Mouse (Mus musculus) hindbrain, embryonic 13.5 days (tissue): ENCODE data around the gene Aspdh. TPM values are rescaled to one million over a fixed set of nuclear protein-coding genes. Genes with fewer than 3 reads are reported as not detected.

Source experiments
- ATAC-seq: fragments of 200-750 bp; cut with Nextera tagmentation; 2 replicates; pipeline ENCODE4 v1.8.0; 2017; ENCODE audit warnings: moderate TSS enrichment; ENCODE audit not compliant: low FRiP score
- H3K27ac ChIP-seq: fragments of 300-500 bp; sonication (generic); 2 replicates; pipeline ENCODE4 v1.5.1; 2015; ENCODE audit warnings: inconsistent platforms, mild to moderate bottlenecking, moderate library complexity
- H3K27me3 ChIP-seq: fragments of 300-500 bp; sonication (generic); 2 replicates; pipeline ENCODE4 v1.6.1; 2015; ENCODE audit warnings: mild to moderate bottlenecking, inconsistent platforms
- H3K36me3 ChIP-seq: fragments of 300-500 bp; sonication (generic); 2 replicates; pipeline ENCODE4 v1.6.1; 2015; ENCODE audit warnings: mild to moderate bottlenecking, inconsistent platforms
- H3K4me1 ChIP-seq: fragments of 300-500 bp; sonication (generic); replicated peaks from 2 replicates; pipeline ENCODE4 v1.6.1; 2015; ENCODE audit warnings: inconsistent platforms
- H3K4me2 ChIP-seq: fragments of 300-500 bp; sonication (generic); 2 replicates; pipeline ENCODE4 v1.6.1; 2015; ENCODE audit warnings: inconsistent platforms, mild to moderate bottlenecking, moderate library complexity
- H3K4me3 ChIP-seq: fragments of 300-500 bp; sonication (generic); 2 replicates; pipeline ENCODE4 v1.5.1; 2015; ENCODE audit warnings: mild to moderate bottlenecking, inconsistent platforms
- H3K9ac ChIP-seq: fragments of 300-500 bp; sonication (generic); 2 replicates; pipeline ENCODE4 v1.6.1; 2015; ENCODE audit warnings: mild to moderate bottlenecking, inconsistent platforms
- H3K9me3 ChIP-seq: fragments of 300-500 bp; sonication (generic); 2 replicates; pipeline ENCODE4 v1.6.1; 2016; ENCODE audit warnings: inconsistent platforms
- WGBS: fragments of 180-500 bp; shearing (Covaris S2); methylation state at CpG from one replicate; pipeline ENCODE4 v1.1.7; 2015; 5-methylcytosine and 5-hydroxymethylcytosine counted together
- polyA plus RNA-seq: library from polyadenylated mRNA; unstranded; fragments of >200 nt; fragmentation: Nextera tagmentation; extraction: Ambion mirVana; gene quantifications from 2 replicates; pipeline ENCODE4 v1.2.1, GENCODE M21; 2015

Aspdh gene
- polyA plus RNA-seq, 1 experiment from 2014 or later: 5.6 TPM

GRCm38 (mm10) chr7:44437933-44438332, 27.3 kb upstream of the Aspdh start:
- H3K9ac ChIP-seq: peak overlapping the region; percentile 49; the same call in 1 of the 2 replicates

GRCm38 (mm10) chr7:44439696-44440095, 25.5 kb upstream of the Aspdh start:
- Histone ChIP-seq H3K36me3 (peaks cover 9% of the 10 kb centered on the region), H3K9me3 (no peaks in the 10 kb centered on the region), H3K27ac (0 out of 2 replicates have a peak overlapping the region, but pooled peaks have one; percentile 100), H3K9ac (0 out of 2 replicates have a peak overlapping the region, but pooled peaks have one; percentile 2), H3K4me2 (no peak overlapping the region), H3K27me3 (no peaks in the 10 kb centered on the region), H3K4me3 (no peak overlapping the region), H3K4me1 (peaks cover 50% of the 10 kb centered on the region)
- ATAC-seq: no peak
- WGBS: 82% methylated on average over 2 of the region's 2 CpGs

More at GRCm38 (mm10) chr7:44437933-44438332, 27.3 kb upstream of the Aspdh start:
- H3K4me2 ChIP-seq: no peak overlapping the region
- no peaks in the 10 kb centered on the region for H3K9me3 ChIP-seq
- peak overlapping the region; percentile 52; the same call in 1 of the 2 replicates for H3K27ac ChIP-seq
- ATAC-seq: no peak
- 68% methylated on average over 8 of the region's 8 CpGs for WGBS
- no peak overlapping the region for H3K4me3 ChIP-seq
- H3K27me3 ChIP-seq: no peaks in the 10 kb centered on the region
- peaks cover 49% of the 10 kb centered on the region for H3K4me1 ChIP-seq
- H3K36me3 ChIP-seq: peaks cover 10% of the 10 kb centered on the region

- Histone ChIP-seq H3K4me2 (no peak overlapping the region), H3K4me1 (peaks cover 58% of the 10 kb centered on the region), H3K27ac (peak overlapping the region; percentile 100; the same call in 1 of the 2 replicates), H3K4me3 (no peak overlapping the region), H3K9ac (0 out of 2 replicates have a peak overlapping the region, but pooled peaks have one; percentile 8), H3K36me3 (peaks cover 10% of the 10 kb centered on the region), H3K9me3 (no peaks in the 10 kb centered on the region), H3K27me3 (no peaks in the 10 kb centered on the region)
- 93% methylated on average over 1 of the region's 1 CpGs for WGBS
- ATAC-seq: no peak
Observed at GRCm38 (mm10) chr7:44440479-44440878, 24.7 kb upstream of the Aspdh start.

GRCm38 (mm10) chr7:44441180-44441579, 24.0 kb upstream of the Aspdh start:
- WGBS: 0% methylated on average over 1 of the region's 1 CpGs
- Histone ChIP-seq H3K9ac (peak overlapping the region; percentile 100), H3K36me3 (peaks cover 17% of the 10 kb centered on the region), H3K4me1 (peaks cover 65% of the 10 kb centered on the region), H3K27me3 (no peaks in the 10 kb centered on the region), H3K4me3 (peak overlapping the region; percentile 91), H3K9me3 (no peaks in the 10 kb centered on the region), H3K27ac (peak overlapping the region; percentile 100), H3K4me2 (peak overlapping the region; percentile 99)
- ATAC-seq: no peak; the same call in 1 of the 2 replicates

DNA sequence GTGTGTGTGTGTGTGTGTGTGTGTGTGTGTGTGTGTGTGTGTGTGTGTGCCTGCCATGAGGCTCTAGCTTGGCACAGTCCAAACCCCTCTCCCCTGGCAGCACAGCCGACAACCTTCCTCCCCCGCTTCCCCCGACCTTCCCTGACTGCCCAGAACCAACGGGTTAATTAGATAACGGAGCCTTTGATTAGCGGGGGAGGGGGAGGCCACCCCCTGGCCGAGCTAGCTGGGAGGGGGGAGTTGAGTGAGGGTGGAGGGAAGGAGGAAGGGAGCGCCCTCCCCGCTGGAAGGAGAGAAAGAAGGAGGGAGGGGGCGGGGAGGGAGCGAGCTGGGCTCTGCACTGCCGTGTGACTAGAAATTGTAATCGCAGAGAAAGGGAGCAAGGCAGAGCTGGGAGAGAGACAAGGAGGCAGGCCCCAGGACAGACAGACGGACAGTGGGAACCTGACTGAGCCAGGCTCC, 23.5 kb upstream of the Aspdh start:
- Histone ChIP-seq H3K9me3 (no peaks in the 10 kb centered on the region), H3K36me3 (peaks cover 21% of the 10 kb centered on the region), H3K4me1 (peaks cover 70% of the 10 kb centered on the region), H3K27me3 (no peaks in the 10 kb centered on the region), H3K4me3 (peak overlapping the region; percentile 91), H3K9ac (peak overlapping the region; percentile 100), H3K27ac (peak overlapping the region; percentile 100), H3K4me2 (peak overlapping the region; percentile 99)
- peak; percentile 81 for ATAC-seq
- 3% methylated on average over 11 of the region's 14 CpGs for WGBS

DNA sequence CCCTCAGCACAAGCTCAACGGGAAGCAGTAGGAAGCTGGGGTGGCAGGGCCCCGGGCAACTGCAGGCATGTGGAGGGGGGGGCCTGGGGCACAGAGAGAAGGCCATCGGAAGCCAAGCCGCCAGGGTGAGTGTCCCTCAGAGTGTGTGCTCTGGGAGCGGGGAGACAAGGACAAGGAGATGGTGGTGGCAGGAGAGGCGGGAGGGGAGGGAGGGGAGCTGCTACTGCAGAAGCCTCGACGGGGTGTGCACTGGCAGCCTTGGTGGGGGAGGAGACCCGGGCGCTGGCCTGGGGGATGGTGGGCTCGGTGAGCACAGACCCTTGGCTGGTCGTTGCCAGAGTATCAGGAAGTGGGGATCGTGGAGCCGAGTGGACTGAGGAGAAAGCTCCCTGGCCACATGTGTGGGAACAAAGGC, 22.8 kb upstream of the Aspdh start:
- 0% methylated on average over 14 of the region's 14 CpGs for WGBS
- ATAC-seq: peak; percentile 38
- H3K36me3 ChIP-seq: peaks cover 26% of the 10 kb centered on the region
- H3K4me2 ChIP-seq: peak overlapping the region; percentile 99
- no peaks in the 10 kb centered on the region for H3K27me3 ChIP-seq
- H3K9me3 ChIP-seq: no peaks in the 10 kb centered on the region
- peak overlapping the region; percentile 100 for H3K27ac ChIP-seq
- H3K4me1 ChIP-seq: peaks cover 72% of the 10 kb centered on the region
- peak overlapping the region; percentile 100 for H3K9ac ChIP-seq
- H3K4me3 ChIP-seq: peak overlapping the region; percentile 91

DNA sequence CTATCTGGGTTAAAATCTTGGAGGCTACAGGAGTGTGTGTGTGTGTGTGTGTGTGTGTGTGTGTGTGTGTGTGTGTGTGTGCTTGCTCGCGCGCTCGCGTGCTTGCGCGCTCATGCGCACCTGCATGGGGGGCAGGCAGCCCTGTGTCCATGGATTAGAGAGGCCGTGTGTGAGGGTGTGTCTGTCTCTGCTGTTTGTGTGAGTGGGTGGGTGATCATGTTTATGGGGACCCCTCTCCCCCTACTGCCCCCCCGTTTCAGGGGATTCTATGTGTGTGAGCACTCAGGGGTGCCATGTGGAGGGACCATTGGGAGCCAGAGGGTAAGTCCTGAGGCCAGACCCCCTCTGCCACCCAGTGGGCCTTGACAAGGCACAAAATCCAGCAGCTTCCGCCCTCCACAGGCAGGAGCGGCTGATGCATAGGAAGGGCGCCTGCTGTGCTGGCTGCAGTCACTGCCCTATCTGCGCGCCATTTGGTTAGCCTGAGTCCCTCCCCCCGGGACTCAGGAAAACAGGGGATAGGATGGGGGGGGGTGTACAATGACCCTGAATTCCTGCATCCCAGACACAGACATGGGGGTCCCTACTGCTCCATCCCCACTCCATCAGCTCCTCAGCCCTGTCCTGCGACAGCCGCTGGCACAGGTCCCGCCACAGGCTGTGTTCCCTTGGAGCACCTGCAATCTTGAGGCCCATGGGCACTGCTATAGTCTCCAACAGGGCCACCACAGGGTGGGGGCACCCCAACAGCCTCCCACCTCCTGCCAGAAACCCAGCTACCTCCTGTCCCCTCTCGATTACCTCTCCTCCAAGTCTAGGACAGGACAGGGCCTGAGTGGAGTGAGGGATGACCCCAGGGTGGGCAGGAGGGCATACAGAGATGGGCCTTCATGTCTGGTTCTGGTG, 21.7 kb upstream of the Aspdh start:
- Histone ChIP-seq H3K4me1 (peaks cover 72% of the 10 kb centered on the region), H3K27ac (peak overlapping the region; percentile 100), H3K9ac (peak overlapping the region; percentile 100), H3K36me3 (peaks cover 37% of the 10 kb centered on the region), H3K4me3 (peak overlapping the region; percentile 91), H3K27me3 (no peaks in the 10 kb centered on the region), H3K4me2 (peak overlapping the region; percentile 99), H3K9me3 (no peaks in the 10 kb centered on the region)
- ATAC-seq: peak; percentile 55
- 6% methylated on average over 20 of the region's 20 CpGs for WGBS

DNA sequence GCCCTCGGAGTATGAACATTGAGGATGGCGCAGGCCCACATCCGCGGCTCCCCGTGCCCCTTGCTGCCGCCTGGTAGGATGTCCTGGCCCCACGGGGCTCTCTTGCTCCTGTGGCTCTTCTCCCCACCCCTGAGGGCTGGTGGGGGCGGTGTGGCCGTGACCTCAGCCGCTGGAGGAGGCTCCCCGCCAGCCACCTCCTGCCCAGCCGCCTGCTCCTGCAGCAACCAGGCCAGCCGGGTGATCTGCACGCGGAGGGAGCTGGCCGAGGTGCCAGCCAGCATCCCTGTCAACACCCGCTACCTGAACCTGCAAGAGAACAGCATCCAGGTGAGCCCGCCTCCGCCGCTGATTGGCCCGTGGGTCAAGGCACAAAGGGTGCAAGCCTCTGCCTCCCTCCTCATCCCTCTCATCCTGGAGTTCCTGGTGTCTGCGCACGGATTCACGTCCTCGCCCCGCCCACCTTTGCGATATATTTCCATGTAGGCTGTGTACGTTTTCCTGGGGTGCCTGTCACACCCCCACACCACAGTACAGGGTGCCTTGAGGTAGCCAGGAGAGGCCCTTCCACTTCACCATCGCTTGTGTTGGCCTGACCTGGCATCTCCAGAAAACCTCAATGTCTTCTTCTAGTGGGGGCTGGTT, 20.2 kb upstream of the Aspdh start:
- no peaks in the 10 kb centered on the region for H3K27me3 ChIP-seq
- H3K36me3 ChIP-seq: peaks cover 52% of the 10 kb centered on the region
- no peak for ATAC-seq
- H3K9ac ChIP-seq: peak overlapping the region; percentile 100
- peak overlapping the region; percentile 99 for H3K4me2 ChIP-seq
- WGBS: 23% methylated on average over 29 of the region's 29 CpGs
- peaks cover 84% of the 10 kb centered on the region for H3K4me1 ChIP-seq
- no peaks in the 10 kb centered on the region for H3K9me3 ChIP-seq
- peak overlapping the region; percentile 69 for H3K27ac ChIP-seq
- H3K4me3 ChIP-seq: peak overlapping the region; percentile 91

DNA sequence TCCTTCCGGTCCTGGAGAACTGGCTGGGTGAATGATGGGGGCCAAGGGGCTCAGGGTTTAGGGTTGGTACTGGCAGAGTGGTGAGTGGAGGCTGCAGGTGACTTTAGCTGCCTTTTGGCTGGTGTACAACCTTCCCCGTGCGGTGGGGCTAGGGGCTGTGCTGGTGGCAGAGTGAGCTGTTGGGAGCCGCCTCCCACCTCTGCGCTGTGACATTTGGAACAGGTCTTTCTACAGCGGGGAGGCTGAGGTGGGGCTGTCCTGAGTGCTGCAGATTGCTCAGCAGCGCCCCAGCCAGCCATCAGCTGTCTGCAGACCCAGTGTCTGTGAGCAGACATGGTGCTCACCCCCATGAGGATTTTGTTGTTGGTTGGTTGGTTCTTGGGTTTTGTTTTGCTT, 19.7 kb upstream of the Aspdh start:
- 32% methylated on average over 7 of the region's 7 CpGs for WGBS
- Histone ChIP-seq H3K9me3 (no peaks in the 10 kb centered on the region), H3K36me3 (peaks cover 57% of the 10 kb centered on the region), H3K4me1 (peaks cover 83% of the 10 kb centered on the region), H3K27ac (peak overlapping the region; percentile 69), H3K9ac (peak overlapping the region; percentile 100), H3K27me3 (no peaks in the 10 kb centered on the region), H3K4me3 (peak overlapping the region; percentile 91), H3K4me2 (peak overlapping the region; percentile 99)
- ATAC-seq: no peak

GRCm38 (mm10) chr7:44446070-44446855, 18.9 kb upstream of the Aspdh start:
- ATAC-seq: no peak
- H3K9me3 ChIP-seq: no peaks in the 10 kb centered on the region
- H3K4me3 ChIP-seq: peak overlapping the region; percentile 91
- H3K9ac ChIP-seq: peak overlapping the region; percentile 100
- peak overlapping the region; percentile 69 for H3K27ac ChIP-seq
- peak overlapping the region; percentile 99 for H3K4me2 ChIP-seq
- H3K36me3 ChIP-seq: peaks cover 60% of the 10 kb centered on the region
- peaks cover 78% of the 10 kb centered on the region for H3K4me1 ChIP-seq
- WGBS: 50% methylated on average over 12 of the region's 12 CpGs
- no peaks in the 10 kb centered on the region for H3K27me3 ChIP-seq

DNA sequence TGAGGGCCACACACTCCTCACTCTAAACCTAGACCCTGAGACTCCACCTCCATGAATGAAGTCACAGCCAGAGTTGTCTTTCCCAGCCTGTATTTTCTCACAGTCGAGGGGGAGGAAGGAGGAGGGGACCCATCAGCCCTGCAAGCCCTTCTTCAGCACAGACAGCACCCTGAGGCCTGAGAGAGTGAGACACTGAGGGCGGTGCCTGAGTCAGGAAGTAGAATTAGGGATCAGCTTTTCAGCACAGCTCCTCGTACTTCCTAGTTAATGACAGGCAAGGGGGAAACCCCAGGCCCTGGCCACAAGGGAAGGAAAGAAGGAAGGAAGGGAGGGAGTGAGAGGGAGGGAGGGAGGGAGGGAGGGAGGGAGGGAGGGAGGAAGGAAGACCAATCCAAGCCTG, 11.9 kb upstream of the Aspdh start:
- peaks cover 54% of the 10 kb centered on the region for H3K4me1 ChIP-seq
- peak overlapping the region; percentile 52; the same call in 1 of the 2 replicates for H3K27ac ChIP-seq
- no peak overlapping the region for H3K4me3 ChIP-seq
- H3K4me2 ChIP-seq: no peak overlapping the region
- ATAC-seq: no peak
- H3K27me3 ChIP-seq: no peaks in the 10 kb centered on the region
- 13% methylated on average over 3 of the region's 3 CpGs for WGBS
- no peaks in the 10 kb centered on the region for H3K9me3 ChIP-seq
- peak overlapping the region; percentile 51 for H3K9ac ChIP-seq
- peaks cover 68% of the 10 kb centered on the region for H3K36me3 ChIP-seq
